Mouse (Mus musculus): ENCODE data around the gene Olfr695.
"Not testable (repeated sequence)": the region's sequence is repeated elsewhere in the genome, so short reads cannot be mapped to it uniquely, and the experiment has no call there.

Olfr695 gene

DNA sequence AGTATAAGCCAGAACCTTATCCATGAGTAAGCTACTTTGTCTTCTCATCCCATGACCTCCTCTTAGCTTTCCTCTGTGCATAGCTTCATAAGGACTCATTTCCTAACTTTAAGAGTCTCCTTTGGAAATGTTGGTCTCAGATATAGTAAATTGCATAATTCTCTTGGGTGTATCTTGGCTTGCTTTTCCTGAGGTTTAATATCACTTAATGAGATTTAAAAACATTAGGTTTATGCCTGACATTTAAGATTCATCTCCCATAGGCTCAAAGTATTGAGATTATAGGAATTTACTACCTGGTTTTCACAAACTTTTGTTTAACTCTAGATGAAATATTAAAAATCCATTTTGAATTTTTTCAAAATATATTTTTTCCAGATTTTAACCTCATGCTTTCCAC, at the start of gene Olfr695:
TSS of gene Olfr695 (minus strand) at position 101 of the 400 bp plus-strand sequence.
- DNase-seq (ENCODE audit: low spot score): no peak

DNA sequence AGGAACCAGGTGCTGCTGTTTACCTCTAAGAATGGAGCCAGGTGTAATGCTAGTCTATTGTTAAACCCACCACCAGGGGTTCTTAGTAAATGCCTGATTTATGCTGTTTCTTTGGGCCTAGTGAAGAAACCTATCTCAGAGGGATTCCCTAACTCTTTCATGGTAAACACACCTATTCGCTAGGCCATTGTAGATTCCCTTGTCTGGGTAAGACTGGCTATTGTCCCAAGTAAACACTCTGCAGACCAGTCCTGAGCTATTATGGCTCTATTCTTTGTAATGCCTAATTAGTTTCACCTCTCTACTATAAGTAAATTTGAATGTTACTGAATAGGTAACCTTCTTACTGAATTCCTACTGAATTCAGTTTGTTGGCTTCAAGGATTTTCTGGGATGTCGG, 44.8 kb upstream of the Olfr695 start:
- not testable (repeated sequence) for DNase-seq (ENCODE audit: low spot score)

DNA sequence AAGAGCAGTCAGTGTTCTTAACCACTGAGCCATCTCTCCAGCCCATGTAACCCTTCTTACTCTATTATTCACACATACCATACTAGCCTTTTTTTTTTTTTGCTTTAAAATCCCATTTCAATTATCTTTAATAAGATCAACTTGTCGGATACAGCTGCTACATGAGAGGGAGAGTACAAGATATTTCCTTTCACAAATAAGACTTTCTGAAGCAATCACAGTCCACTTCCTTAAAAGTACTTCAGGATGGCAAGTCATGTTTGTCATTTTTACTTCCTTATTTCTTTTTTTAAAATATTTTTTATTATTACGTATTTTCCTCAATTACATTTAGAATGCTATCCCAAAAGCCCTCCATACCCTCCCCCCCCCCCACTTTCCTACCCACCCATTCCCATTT, 42.6 kb upstream of the Olfr695 start:
- no peak for DNase-seq (ENCODE audit: low spot score)

DNA sequence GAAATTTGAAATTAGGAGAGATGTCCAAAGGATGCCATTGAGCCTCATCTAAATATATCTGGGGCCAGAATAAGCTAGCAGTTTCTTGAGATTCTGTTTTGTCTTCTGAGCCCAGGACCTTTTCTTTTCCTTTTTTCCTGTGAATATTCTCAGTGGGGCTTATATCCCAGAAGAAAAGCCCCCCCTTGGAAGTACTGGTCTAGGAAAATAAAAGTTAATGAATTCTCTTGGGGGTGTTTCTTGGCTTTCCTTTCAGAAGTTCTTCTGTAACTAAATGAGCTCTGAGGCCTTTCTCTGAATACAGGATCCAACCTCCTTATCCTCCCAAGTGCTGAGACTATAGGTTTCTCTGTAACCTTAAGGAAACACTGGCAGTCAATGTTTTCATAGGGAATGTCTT, 39.1 kb upstream of the Olfr695 start, which contains the start of gene Olfr698:
TSS of gene Olfr698 (minus strand) at position 101 of the 400 bp plus-strand sequence.
- no peak for DNase-seq (ENCODE audit: low spot score)

DNA sequence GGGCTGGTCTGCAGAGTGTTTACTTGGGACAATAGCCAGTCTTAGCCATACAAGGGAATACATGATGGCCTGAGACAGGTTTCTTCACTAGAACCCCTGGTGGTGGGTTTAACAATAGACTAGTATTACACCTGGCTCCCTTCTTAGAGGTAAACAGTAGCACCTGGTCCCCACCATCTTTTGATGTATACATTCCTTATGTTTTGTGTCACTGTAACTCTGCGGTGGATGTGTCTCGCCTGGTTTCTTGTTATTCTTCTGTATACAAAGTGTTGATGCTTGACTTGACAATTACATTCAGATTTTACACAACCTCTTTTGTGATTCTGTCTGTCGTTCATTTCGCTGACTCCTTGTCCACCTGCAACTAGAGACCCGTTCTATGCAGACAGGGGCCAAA, 29.6 kb upstream of the Olfr695 start:
- DNase-seq (ENCODE audit: low spot score): no peak

DNA sequence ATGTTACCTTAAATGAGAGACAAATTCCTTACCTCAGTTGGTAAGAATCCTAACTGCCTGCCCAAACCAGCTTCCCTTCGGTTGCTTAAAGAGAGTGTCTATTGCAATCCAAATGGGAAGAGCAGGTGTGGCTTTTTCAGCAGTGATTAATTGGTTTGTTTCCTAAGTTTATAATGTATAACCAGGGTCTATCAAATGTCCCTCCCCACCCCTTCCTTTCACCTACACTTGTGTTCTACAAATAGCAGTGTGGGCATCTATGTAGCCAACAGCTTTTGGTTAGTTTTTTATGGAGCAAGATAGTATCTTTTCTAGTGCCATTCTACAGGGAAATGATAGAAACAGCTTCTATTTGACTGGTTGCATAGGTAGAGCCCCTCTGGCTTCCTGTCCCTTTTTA, 26.1 kb upstream of the Olfr695 start, which contains the start of gene Olfr697:
TSS of gene Olfr697 (minus strand) at position 101 of the 400 bp plus-strand sequence.
- DNase-seq (ENCODE audit: low spot score): no peak

DNA sequence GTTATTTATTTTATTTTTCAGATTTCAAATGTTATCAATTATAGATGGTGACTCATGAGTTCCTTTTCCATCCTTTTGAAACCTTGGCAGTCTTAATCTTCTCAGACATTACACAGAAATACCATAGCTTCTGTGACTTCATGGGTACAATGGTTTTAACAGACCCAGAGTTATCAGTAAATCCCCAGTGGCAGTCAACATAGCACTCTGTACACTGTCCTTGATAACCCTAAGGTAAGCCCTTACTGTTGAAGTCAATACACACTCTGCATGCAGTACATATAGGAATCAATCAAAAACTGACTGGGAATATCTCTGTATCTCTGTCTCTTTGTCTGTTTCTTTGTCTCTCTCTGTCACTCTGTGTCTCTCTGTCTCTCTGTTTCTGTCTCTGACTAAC, 20.8 kb upstream of the Olfr695 start:
- no peak for DNase-seq (ENCODE audit: low spot score)

DNA sequence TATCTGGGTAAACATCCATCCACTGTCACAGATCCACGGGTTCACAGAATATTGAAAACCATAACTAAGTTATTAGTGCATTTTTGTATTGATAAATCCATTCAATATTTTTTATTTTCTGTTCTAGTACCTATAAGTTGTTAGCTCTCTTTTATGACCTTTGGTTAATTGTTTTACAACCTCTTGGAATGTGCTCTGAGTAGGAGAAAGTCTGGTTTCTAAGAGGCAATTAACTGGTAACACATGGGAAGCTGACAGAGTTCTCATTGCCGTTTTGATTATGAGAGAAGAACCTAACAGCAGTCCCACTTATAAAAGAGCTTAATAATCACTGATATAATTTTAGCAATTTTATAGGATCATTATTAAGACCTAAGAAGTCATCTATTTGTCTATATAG, 17.5 kb upstream of the Olfr695 start:
- DNase-seq (ENCODE audit: low spot score): no peak

DNA sequence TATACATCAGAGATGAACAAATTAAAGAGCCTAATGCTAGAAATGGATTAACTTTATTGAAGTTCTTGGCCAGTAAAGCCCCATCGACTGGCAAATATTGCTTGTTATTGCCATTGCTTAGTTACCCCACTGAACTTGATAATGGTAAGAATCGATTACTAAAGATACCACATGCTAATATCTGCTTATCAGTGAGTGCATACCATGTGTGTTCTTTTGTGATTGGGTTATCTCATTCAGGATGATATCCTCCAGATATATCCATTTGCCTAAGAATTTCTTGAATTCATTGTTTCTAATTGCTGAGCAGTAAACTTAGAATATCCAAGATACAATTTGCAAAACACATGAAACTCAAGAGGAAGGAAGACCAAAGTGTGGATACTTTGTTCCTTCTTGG, 9.5 kb upstream of the Olfr695 start:
- DNase-seq (ENCODE audit: low spot score): not testable (repeated sequence)

DNA sequence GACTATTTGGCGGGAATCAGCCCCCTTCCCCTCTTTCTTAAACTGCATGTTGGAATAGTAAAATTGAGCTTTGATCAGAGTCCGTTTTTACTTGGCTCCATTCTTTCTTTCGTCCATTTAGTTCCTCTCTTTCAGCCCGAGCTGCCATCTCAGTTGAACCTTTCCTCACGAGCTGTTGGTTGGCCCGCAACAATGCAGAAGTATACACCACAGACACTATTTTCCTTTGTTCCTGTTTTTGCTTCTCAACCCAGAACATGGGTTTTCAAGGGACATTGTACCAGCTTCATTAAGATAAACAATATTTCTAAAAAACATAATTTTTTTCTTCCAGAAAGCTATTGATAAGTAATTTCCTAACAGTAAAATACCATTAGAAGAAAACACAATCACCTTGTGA, 4.7 kb downstream of the Olfr695 start:
- DNase-seq (ENCODE audit: low spot score): no peak

DNA sequence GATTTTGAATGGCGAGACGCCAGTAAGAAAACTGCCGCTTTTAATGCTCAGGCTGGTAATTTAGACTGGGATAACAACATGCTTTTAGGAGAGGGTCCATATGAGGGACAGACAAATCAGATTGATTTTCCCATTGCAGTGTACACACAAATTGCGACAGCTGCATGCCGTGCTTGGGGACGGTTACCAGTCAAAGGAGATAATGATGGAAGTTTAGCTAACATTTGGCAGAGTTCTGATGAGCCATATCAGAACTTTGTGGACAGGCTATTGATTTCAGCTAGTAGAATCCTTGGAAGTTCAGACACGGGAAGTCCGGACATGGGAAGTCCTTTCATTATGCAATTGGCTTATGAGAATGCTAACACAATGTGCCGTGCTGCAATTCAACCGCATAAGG, 8.5 kb downstream of the Olfr695 start:
- DNase-seq (ENCODE audit: low spot score): not testable (repeated sequence)

DNA sequence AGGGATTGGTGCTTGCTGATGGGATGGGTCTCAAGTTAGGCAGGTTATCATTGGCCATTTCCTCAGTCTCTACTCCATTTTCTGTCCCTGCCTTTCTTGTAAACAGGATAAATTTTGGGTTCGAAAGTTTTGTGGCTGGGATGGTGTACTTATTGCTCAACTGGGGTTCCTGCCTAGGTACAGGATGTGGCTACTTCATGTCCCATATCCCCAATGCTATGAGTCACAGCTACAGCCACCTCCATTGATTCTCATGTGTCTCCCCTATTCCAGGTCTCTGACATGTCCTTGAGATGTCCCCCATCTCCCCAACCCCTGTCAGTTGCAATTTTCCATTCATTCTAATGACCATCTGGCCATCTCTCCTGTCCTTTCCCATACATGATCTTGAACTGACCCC, 19.3 kb downstream of the Olfr695 start:
- no peak for DNase-seq (ENCODE audit: low spot score)

DNA sequence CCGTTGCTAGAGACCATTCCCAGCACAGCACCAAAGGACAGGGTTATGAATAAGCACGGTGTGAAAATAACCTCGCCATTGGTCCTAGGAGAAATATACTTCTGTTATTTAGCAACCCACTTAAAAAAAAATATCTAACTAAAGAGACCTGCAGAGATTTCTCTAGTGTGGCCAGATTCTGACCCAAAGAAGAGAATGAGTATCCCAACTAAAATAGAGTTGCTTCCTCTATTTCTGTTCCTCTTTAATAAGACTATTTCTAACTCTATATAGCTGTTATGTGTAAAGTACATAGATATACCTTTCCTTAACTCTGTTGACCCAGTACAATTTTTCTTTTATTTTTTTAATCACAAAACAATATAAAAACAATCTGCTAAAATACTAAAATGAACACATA, 23.2 kb downstream of the Olfr695 start:
- DNase-seq (ENCODE audit: low spot score): no peak

DNA sequence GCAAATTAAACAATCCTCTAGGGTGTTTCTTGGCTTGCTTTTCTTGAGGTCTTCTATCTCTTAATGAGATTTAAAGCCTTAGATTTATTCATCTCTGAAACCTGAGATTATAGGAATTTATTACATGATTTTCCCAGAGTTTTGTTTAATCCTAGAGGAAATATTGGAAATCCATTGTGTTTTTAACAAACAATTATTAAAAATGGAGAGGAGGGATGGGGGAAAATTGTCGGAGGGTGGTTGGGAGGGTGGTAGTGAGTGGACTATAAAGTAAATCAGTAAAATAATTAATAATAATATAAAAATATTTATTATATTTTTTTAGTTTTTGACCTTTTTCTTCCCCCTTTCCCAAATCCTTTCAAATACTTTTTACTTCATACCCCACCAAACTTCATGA, 24.5 kb downstream of the Olfr695 start, which contains the start of gene Olfr694:
TSS of gene Olfr694 (minus strand) at position 101 of the 400 bp plus-strand sequence.
- DNase-seq (ENCODE audit: low spot score): no peak

DNA sequence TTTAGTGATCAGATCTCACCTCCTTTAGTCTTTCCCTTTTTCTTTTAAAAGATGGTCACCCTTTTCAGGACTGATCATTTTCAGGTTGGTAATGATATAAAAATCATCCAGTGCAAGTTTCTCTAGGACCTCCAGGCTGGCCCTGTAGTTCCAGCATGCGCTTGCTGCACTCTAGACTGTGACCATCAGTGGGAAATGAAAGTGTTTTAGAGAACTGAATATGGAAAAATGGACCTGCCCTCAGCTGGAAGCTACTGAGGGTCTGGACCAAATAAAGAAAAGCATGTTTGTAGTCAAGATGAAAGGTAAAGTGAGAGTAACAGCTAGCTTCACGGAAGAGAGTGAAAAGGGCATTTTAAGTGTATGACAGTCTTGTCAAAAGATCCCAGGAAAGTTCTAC, 30.8 kb downstream of the Olfr695 start:
- no peak for DNase-seq (ENCODE audit: low spot score)

DNA sequence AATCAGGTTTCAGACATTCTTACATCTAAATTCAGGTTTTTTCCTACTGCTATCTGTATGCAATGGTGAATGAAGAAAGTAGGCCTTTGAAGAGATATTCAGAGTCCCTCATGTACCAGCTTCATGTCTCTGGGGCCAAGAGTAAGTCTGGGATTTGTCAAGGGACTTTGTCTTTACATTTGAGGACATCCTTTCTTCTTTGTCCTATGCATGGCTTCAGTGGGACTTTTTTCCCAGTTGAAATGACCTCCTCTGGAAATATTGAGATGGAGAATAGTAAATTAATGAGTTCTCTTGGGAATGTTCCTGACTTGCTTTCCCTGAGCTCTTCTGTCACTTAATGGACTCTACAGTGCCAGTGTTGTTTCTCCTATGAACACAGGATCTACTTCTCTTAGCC, 35.7 kb downstream of the Olfr695 start, which contains the start of gene Olfr693:
TSS of gene Olfr693 (minus strand) at position 101 of the 400 bp plus-strand sequence.
- DNase-seq (ENCODE audit: low spot score): no peak

Data from testis, postnatal 10 days (tissue).